Mouse (Mus musculus): Measurements from ENCODE around the gene Sox15. TPM values are rescaled to one million over a fixed set of nuclear protein-coding genes. Genes with fewer than 3 reads are reported as not detected.
A peak's percentile ranks its signal among the peaks of the same experiment; 100 is the strongest.

The Sox15 gene
- polyA plus RNA-seq, 1 experiment from 2014 or later: not detected

GRCm38 (mm10) chr11:69664841-69665240 is 9.7 kb downstream of the Sox15 start:
- Histone ChIP-seq H3K4me1 (ENCODE audit: control insufficient read depth, insufficient read depth, low read length) (peaks cover 20% of the 10 kb centered on the region), H3K27me3 (ENCODE audit: control insufficient read depth, insufficient read depth, low read length) (no peaks in the 10 kb centered on the region), H3K4me2 (no peak overlapping the region), H3K4me3 (ENCODE audit: low read depth, low read length) (no peak overlapping the region), H3K9me3 (replicated peaks; ENCODE audit: control insufficient read depth, low read length) (no peaks in the 10 kb centered on the region), H3K9ac (ENCODE audit: low read depth, low read length) (no peak overlapping the region), H3K27ac (ENCODE audit: low read depth, low read length) (no peak overlapping the region; the same call in 1 of the 2 replicates), H3K36me3 (ENCODE audit: control insufficient read depth, insufficient read depth, low read length) (peaks cover 31% of the 10 kb centered on the region)
- WGBS (ENCODE audit: insufficient replicate concordance): 91% methylated on average over 7 of the region's 7 CpGs
- no peak for ATAC-seq (replicated peaks; ENCODE audit: insufficient number of reproducible peaks, low FRiP score, low TSS enrichment)

DNA sequence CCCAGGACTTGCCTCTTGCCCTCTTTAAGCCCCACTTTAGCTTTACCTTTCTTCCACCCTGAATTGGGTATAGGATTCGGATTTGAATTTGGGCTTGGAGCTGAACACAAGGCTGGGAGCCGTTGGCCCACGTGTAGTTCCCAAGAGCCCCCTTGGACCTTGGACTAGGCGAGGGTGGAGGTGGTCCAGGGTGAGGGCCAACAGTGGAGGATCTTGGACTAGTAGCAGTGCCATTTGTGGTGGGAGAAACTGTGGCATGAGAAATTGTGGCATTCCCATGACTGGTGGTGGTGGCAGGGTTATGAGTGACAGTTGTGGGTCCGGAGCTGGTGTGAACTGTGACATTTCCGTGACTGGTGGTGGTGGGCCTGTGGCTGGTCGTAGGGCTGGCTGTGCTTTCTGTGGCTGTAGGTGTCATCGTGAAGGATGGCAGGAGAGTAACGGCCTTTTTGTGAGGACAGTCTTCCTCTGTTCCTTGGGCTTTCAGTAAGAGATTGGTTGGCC is 10.4 kb downstream of the Sox15 start:
- H3K36me3 ChIP-seq (ENCODE audit: control insufficient read depth, insufficient read depth, low read length): peaks cover 37% of the 10 kb centered on the region
- no peaks in the 10 kb centered on the region for H3K9me3 ChIP-seq (replicated peaks; ENCODE audit: control insufficient read depth, low read length)
- H3K4me1 ChIP-seq (ENCODE audit: control insufficient read depth, insufficient read depth, low read length): peaks cover 27% of the 10 kb centered on the region
- no peak overlapping the region for H3K4me2 ChIP-seq
- WGBS (ENCODE audit: insufficient replicate concordance): 80% methylated on average over 9 of the region's 9 CpGs
- ATAC-seq (replicated peaks; ENCODE audit: insufficient number of reproducible peaks, low FRiP score, low TSS enrichment): no peak
- H3K4me3 ChIP-seq (ENCODE audit: low read depth, low read length): no peak overlapping the region
- no peaks in the 10 kb centered on the region for H3K27me3 ChIP-seq (ENCODE audit: control insufficient read depth, insufficient read depth, low read length)
- H3K9ac ChIP-seq (ENCODE audit: low read depth, low read length): no peak overlapping the region
- no peak overlapping the region for H3K27ac ChIP-seq (ENCODE audit: low read depth, low read length)

- no peak within 1 kb of the TSS for H3K4me3 ChIP-seq (ENCODE audit: low read depth, low read length)
- H3K9ac ChIP-seq (ENCODE audit: low read depth, low read length): no peak within 1 kb of the TSS
- H3K4me2 ChIP-seq: no peak within 1 kb of the TSS
- ATAC-seq (replicated peaks; ENCODE audit: insufficient number of reproducible peaks, low FRiP score, low TSS enrichment): no peak
- H3K4me1 ChIP-seq (ENCODE audit: control insufficient read depth, insufficient read depth, low read length): peaks cover 22% of the 10 kb centered on the region
- no peaks in the 10 kb centered on the region for H3K27me3 ChIP-seq (ENCODE audit: control insufficient read depth, insufficient read depth, low read length)
- H3K27ac ChIP-seq (ENCODE audit: low read depth, low read length): no peak within 1 kb of the TSS; the same call in 1 of the 2 replicates
- 34% methylated on average over 7 of the region's 7 CpGs for WGBS (ENCODE audit: insufficient replicate concordance)
- no peaks in the 10 kb centered on the region for H3K9me3 ChIP-seq (replicated peaks; ENCODE audit: control insufficient read depth, low read length)
- H3K36me3 ChIP-seq (ENCODE audit: control insufficient read depth, insufficient read depth, low read length): peaks cover 41% of the 10 kb centered on the region
Measured at GRCm38 (mm10) chr11:69665961-69666664, 11.0 kb downstream of the Sox15 start, which contains the start of gene Cd68. Gene Cd68 (minus strand): TSS chr11:69666153.

DNA sequence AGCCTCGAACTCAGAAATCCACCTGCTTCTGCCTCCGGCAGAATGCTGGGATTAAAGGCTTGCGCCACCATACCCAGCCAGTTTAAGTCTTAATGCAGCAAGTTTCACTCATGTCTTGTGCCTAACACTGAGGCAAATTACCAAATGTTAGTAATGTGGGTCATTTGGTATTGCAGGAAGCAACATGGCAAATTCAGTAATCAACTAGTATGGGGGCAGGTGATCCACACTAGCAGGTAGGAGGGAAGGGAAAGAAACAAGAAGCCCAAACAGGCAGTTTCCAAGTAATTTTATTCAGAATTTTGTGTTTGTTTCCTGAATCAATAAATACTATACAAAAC is 11.5 kb downstream of the Sox15 start:
- Histone ChIP-seq H3K27ac (ENCODE audit: low read depth, low read length) (no peak overlapping the region), H3K36me3 (ENCODE audit: control insufficient read depth, insufficient read depth, low read length) (peaks cover 41% of the 10 kb centered on the region), H3K4me3 (ENCODE audit: low read depth, low read length) (no peak overlapping the region), H3K9me3 (replicated peaks; ENCODE audit: control insufficient read depth, low read length) (no peaks in the 10 kb centered on the region), H3K27me3 (ENCODE audit: control insufficient read depth, insufficient read depth, low read length) (no peaks in the 10 kb centered on the region), H3K9ac (ENCODE audit: low read depth, low read length) (no peak overlapping the region), H3K4me2 (no peak overlapping the region), H3K4me1 (ENCODE audit: control insufficient read depth, insufficient read depth, low read length) (peaks cover 18% of the 10 kb centered on the region)
- no peak for ATAC-seq (replicated peaks; ENCODE audit: insufficient number of reproducible peaks, low FRiP score, low TSS enrichment)
- 87% methylated on average over 3 of the region's 3 CpGs for WGBS (ENCODE audit: insufficient replicate concordance)

GRCm38 (mm10) chr11:69670786-69671725 is 15.9 kb downstream of the Sox15 start:
- H3K9ac ChIP-seq (ENCODE audit: low read depth, low read length): peak overlapping the region; percentile 100
- peak overlapping the region; percentile 99 for H3K27ac ChIP-seq (ENCODE audit: low read depth, low read length)
- H3K36me3 ChIP-seq (ENCODE audit: control insufficient read depth, insufficient read depth, low read length): peaks cover 56% of the 10 kb centered on the region
- peak overlapping the region; percentile 84 for H3K4me2 ChIP-seq
- WGBS (ENCODE audit: insufficient replicate concordance): under 1% methylated on average over 61 of the region's 61 CpGs
- H3K4me3 ChIP-seq (ENCODE audit: low read depth, low read length): peak overlapping the region; percentile 100
- no peaks in the 10 kb centered on the region for H3K9me3 ChIP-seq (replicated peaks; ENCODE audit: control insufficient read depth, low read length)
- H3K4me1 ChIP-seq (ENCODE audit: control insufficient read depth, insufficient read depth, low read length): peaks cover 8% of the 10 kb centered on the region; the same call in 1 of the 2 replicates
- ATAC-seq (replicated peaks; ENCODE audit: insufficient number of reproducible peaks, low FRiP score, low TSS enrichment): peak; percentile 69
- no peaks in the 10 kb centered on the region for H3K27me3 ChIP-seq (ENCODE audit: control insufficient read depth, insufficient read depth, low read length)

DNA sequence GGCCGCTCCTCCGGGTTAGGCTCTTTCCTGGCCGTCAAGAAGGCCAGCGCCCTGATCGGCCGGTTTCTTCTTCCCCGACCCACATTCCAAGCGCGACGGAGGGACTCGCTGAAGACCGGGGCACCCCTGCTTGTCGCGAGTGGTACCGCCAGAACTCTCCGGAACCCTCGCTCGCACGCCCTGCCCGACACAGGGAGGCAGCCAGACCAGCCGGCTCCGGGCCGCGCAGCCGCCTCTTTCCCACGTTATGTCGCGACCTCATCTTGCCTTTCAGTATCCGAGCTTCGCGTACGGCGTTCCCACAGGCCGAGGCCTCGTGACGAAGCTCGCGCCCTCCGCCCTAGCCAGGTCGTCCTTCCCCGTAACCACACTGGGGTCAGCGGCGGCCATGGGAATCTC is 16.6 kb downstream of the Sox15 start:
- ATAC-seq (replicated peaks; ENCODE audit: insufficient number of reproducible peaks, low FRiP score, low TSS enrichment): 0 out of 2 replicates have a peak, but pooled peaks have one; percentile 17
- Histone ChIP-seq H3K4me1 (ENCODE audit: control insufficient read depth, insufficient read depth, low read length) (peaks cover 8% of the 10 kb centered on the region; the same call in 1 of the 2 replicates), H3K27ac (ENCODE audit: low read depth, low read length) (peak overlapping the region; percentile 99), H3K9me3 (replicated peaks; ENCODE audit: control insufficient read depth, low read length) (no peaks in the 10 kb centered on the region), H3K9ac (ENCODE audit: low read depth, low read length) (peak overlapping the region; percentile 100), H3K4me2 (peak overlapping the region; percentile 84), H3K36me3 (ENCODE audit: control insufficient read depth, insufficient read depth, low read length) (peaks cover 58% of the 10 kb centered on the region), H3K27me3 (ENCODE audit: control insufficient read depth, insufficient read depth, low read length) (no peaks in the 10 kb centered on the region), H3K4me3 (ENCODE audit: low read depth, low read length) (peak overlapping the region; percentile 100)
- WGBS (ENCODE audit: insufficient replicate concordance): under 1% methylated on average over 43 of the region's 43 CpGs

DNA sequence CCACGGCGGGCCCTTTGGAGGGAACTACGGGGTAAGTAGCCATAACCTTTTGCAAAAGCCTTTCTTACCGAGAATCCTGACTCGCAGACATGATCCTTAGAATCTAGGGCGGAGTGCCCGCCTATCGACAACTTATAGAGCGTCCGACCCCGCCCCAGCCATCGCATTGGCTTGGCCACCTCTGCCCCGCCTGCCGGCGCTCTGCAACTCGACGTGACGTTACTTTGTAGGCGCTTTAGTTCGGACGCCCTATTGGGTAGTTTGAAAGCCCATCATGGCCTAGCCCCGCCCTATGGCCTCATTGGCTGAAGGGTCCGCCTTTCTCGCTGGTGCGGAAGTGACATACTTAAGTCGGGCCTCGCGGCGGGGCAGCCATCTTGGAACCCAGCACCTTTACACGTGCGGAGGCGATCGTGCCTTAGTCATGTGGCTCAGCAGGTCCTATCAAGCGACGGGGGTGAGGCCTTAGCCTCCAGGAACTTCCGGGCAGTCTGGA is 17.1 kb downstream of the Sox15 start, which contains the start of gene Eif4a1:
Gene Eif4a1, minus strand, starts transcription at position 213 of the 496 bp plus-strand sequence.
- no peaks in the 10 kb centered on the region for H3K9me3 ChIP-seq (replicated peaks; ENCODE audit: control insufficient read depth, low read length)
- peak within 1 kb of the TSS; percentile 99 for H3K27ac ChIP-seq (ENCODE audit: low read depth, low read length)
- peaks cover 8% of the 10 kb centered on the region; the same call in 1 of the 2 replicates for H3K4me1 ChIP-seq (ENCODE audit: control insufficient read depth, insufficient read depth, low read length)
- H3K27me3 ChIP-seq (ENCODE audit: control insufficient read depth, insufficient read depth, low read length): no peaks in the 10 kb centered on the region
- peak within 1 kb of the TSS; percentile 100 for H3K9ac ChIP-seq (ENCODE audit: low read depth, low read length)
- peak within 1 kb of the TSS; percentile 84 for H3K4me2 ChIP-seq
- H3K4me3 ChIP-seq (ENCODE audit: low read depth, low read length): peak within 1 kb of the TSS; percentile 100
- peak; percentile 97 for ATAC-seq (replicated peaks; ENCODE audit: insufficient number of reproducible peaks, low FRiP score, low TSS enrichment)
- under 1% methylated on average over 36 of the region's 36 CpGs for WGBS (ENCODE audit: insufficient replicate concordance)
- H3K36me3 ChIP-seq (ENCODE audit: control insufficient read depth, insufficient read depth, low read length): peaks cover 58% of the 10 kb centered on the region

DNA sequence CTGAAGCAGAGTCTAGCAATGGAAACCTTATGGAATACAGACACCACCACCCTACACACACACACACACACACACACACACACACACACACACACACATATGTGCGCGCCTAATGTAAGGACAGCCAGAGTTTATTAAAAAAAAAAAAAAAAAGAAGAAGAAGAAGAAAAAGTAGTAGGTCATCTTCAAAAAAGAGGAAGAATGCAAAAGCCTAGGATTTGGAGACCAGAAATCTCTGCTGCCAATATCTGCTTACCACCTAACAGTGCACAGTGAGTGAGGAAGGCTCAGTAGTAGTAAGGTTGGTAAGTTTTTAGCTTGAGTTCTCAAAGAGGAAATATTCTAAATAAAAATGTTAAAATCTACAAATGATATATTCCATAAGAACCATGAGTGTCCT is 24.0 kb downstream of the Sox15 start:
- peaks cover 30% of the 10 kb centered on the region for H3K36me3 ChIP-seq (ENCODE audit: control insufficient read depth, insufficient read depth, low read length)

More for the DNA sequence above, 24.0 kb downstream of the Sox15 start:
- H3K9me3 ChIP-seq (replicated peaks; ENCODE audit: control insufficient read depth, low read length): no peaks in the 10 kb centered on the region
- H3K27me3 ChIP-seq (ENCODE audit: control insufficient read depth, insufficient read depth, low read length): no peaks in the 10 kb centered on the region
- no peak for ATAC-seq (replicated peaks; ENCODE audit: insufficient number of reproducible peaks, low FRiP score, low TSS enrichment)
- H3K27ac ChIP-seq (ENCODE audit: low read depth, low read length): no peak overlapping the region
- no peak overlapping the region for H3K9ac ChIP-seq (ENCODE audit: low read depth, low read length)
- WGBS (ENCODE audit: insufficient replicate concordance): 94% methylated on average over 2 of the region's 2 CpGs
- H3K4me1 ChIP-seq (ENCODE audit: control insufficient read depth, insufficient read depth, low read length): peaks cover 17% of the 10 kb centered on the region
- no peak overlapping the region for H3K4me2 ChIP-seq
- H3K4me3 ChIP-seq (ENCODE audit: low read depth, low read length): no peak overlapping the region

Measured in heart, embryonic 11.5 days (tissue).